Mouse (Mus musculus): ENCODE measurements around the gene Pigt.

The Pigt gene

GRCm38 (mm10) chr2:164520782-164521181, 23.5 kb downstream of the Pigt start:
- peak; percentile 26 to 65 for DNase-seq (ENCODE audit: low spot score in 2 of 2)

- peak; percentile 20 to 63 for DNase-seq (ENCODE audit: low spot score in 2 of 2)
Measured at GRCm38 (mm10) chr2:164521841-164522240, 24.5 kb downstream of the Pigt start.

GRCm38 (mm10) chr2:164522280-164522679, 25.0 kb downstream of the Pigt start:
- peak in 1 of 2 experiments; percentile 33 for DNase-seq (ENCODE audit: low spot score in 2 of 2)

- DNase-seq (ENCODE audit: low spot score in 2 of 2): no peak
Measured at GRCm38 (mm10) chr2:164523301-164523773, 26.0 kb downstream of the Pigt start.

- no peak for DNase-seq (ENCODE audit: low spot score in 2 of 2)
Measured at GRCm38 (mm10) chr2:164528557-164528956, 31.2 kb downstream of the Pigt start.

GRCm38 (mm10) chr2:164531169-164531568, 33.8 kb downstream of the Pigt start:
- peak; percentile 61 to 83 for DNase-seq (ENCODE audit: low spot score in 2 of 2)

GRCm38 (mm10) chr2:164534315-164534714, 37.0 kb downstream of the Pigt start:
- no peak for DNase-seq (ENCODE audit: low spot score in 2 of 2)

- no peak for DNase-seq (ENCODE audit: low spot score in 2 of 2)
Measured at GRCm38 (mm10) chr2:164537003-164537402, 39.7 kb downstream of the Pigt start.

GRCm38 (mm10) chr2:164540652-164541427, 43.5 kb downstream of the Pigt start:
- no peak for DNase-seq (ENCODE audit: low spot score in 2 of 2)

- DNase-seq (ENCODE audit: low spot score in 2 of 2): no peak
Measured at GRCm38 (mm10) chr2:164542132-164542531, 44.8 kb downstream of the Pigt start.

- DNase-seq (ENCODE audit: low spot score in 2 of 2): no peak
Measured at GRCm38 (mm10) chr2:164542598-164542997, 45.3 kb downstream of the Pigt start.

- no peak for DNase-seq (ENCODE audit: low spot score in 2 of 2)
Measured at GRCm38 (mm10) chr2:164543745-164544144, 46.4 kb downstream of the Pigt start.

GRCm38 (mm10) chr2:164544454-164545097, 47.3 kb downstream of the Pigt start:
- no peak for DNase-seq (ENCODE audit: low spot score in 2 of 2)

- DNase-seq (ENCODE audit: low spot score in 2 of 2): no peak
Measured at GRCm38 (mm10) chr2:164549338-164549737, 52.0 kb downstream of the Pigt start.

- no peak for DNase-seq (ENCODE audit: low spot score in 2 of 2)
Measured at GRCm38 (mm10) chr2:164549963-164550894, 52.9 kb downstream of the Pigt start.

GRCm38 (mm10) chr2:164550895-164551269, 53.6 kb downstream of the Pigt start:
- DNase-seq (ENCODE audit: low spot score in 2 of 2): no peak

GRCm38 (mm10) chr2:164551502-164551901, 54.2 kb downstream of the Pigt start:
- DNase-seq (ENCODE audit: low spot score in 2 of 2): no peak

Data from spleen, postnatal 10 days (tissue).